Mouse (Mus musculus) c-Kit-positive CD71-negative TER-119-negative erythroid progenitor cells, embryonic 14.5 days (primary cell): ENCODE results near the gene Capzb.

Source experiments
- DNase-seq: peaks from one replicate; pipeline ENCODE4 v3.0.0-alpha.2; 2013; ENCODE audit warnings: low read depth

The Capzb gene

DNA sequence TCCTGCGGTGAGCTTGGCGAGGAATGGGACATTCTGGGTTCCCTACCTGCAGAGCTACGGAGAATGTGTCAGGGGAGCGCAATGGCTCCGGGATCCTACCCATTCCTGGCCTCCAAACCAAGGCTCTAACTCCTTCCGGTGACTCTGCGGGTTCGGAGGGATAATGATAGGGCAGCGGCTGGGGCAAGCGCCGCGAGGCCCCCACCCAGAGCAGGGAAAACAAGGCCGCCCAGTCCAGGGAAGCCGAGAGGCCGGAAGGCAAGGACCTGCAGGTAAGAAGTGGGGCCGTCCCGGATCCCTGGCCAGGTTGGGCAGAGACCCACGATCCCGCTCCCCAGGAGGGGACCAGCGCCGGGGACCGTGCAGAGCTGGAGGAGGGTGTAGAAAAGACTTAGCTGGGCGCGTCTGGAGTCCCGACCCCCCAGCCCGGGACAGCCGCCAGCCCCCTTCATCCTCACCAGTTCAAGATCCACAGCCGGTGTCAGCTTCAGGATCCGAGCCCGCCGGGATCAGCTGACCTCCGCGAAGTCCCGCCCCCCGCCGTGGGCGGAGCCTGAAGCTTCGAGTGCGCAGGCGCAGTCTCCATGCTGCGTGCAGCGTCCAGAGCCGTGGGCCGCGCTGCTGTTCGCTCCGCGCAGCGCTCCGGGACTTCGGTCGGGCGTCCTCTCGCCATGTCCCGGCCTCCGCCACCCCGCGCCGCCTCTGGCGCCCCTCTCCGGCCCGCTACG lies 117.6 kb downstream of the Capzb start, which contains the start of the genes Pqlc2 and Akr7a5:
Gene Pqlc2 (minus strand): TSS at position 538 of the 728 bp plus-strand sequence.
Gene Akr7a5 (plus strand): TSS at position 574 of the 728 bp plus-strand sequence.
- peak; percentile 85 for DNase-seq

GRCm38 (mm10) chr4:139310899-139311701 lies 118.4 kb downstream of the Capzb start:
- no peak for DNase-seq

DNA sequence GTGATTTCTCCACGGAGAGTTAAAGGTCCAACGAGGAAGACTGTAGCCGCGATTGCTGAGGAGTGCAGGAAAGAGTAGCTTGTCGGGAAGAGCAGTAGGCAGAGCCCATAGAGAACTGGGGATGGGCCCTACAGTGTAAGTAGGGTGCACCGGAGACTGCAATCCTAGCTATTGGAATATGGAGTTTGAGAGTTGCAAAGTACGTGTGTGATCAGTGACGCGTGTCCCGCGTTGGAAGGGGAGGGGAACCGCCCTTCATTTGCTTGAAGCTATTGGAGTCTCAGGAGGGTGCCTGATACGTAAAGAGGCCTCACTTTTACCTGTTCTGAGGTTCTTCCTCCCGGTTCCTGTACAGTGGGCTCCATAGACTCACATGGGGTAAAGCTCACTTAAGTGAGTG lies 119.0 kb downstream of the Capzb start:
- no peak for DNase-seq

DNA sequence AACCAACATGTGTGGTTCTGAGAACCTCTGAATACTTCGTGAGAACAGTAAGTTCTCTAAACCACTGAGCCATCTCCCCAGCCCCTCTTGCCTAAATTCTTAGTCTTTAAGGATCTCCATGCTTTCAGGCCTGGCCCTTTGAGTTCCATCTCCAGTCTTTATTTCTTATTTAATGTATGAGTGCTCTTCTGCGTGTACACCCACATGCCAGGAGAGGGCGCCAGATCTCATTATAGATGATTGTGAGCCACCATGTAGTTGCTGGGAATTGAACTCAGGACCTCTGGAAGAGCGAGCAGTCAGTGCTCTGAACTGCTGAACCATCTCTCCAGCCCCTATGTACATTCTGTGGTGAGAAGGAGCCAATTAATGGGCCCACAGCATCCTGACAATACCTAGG lies 119.9 kb downstream of the Capzb start:
- DNase-seq, result no peak

DNA sequence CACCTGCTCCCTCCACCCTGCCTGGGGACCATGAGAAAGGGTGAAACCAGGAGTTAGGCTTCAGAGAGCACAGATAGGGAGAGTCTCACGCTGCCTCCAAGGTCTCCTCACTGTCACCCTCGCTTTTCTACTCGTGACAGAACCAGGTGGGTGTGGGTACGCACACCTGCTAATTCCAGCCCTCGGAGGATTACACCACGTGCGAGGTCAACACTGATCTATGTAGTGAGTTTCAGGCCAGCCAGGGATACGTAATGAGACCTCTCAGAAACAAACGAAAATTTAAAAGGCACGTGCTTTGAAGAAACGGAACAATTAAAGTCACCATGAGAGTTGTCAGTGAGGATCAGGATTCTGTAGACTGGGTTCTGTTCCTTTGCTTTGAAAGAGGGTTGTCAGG lies 125.8 kb downstream of the Capzb start:
- DNase-seq, result no peak

GRCm38 (mm10) chr4:139319740-139320139 lies 127.0 kb downstream of the Capzb start:
- no peak for DNase-seq

GRCm38 (mm10) chr4:139330605-139331004 lies 137.9 kb downstream of the Capzb start:
- peak; percentile 97 for DNase-seq

- no peak for DNase-seq
Observed at GRCm38 (mm10) chr4:139334631-139335295, 142.1 kb downstream of the Capzb start.

DNA sequence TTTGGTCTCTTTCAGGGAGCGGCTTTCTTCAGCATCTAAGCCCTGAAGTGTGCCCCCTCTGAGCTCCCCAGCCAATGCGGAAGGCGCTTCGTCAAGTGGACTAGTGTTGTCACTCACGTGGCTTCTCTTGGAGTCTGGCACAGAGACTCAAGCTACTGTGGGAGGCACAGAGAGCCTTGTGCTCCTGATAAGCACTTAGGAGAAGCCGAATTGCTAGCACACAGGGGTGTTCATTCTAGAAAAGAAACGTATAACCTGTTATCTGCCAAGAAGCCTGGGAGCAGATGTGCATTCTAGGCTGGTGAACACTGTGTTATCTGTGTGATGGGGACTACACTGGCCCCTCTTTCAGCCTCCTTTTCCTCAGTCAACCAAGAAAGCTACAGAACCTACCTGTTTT lies 142.8 kb downstream of the Capzb start:
- no peak for DNase-seq

- peak; percentile 93 for DNase-seq
Observed at GRCm38 (mm10) chr4:139336822-139337483, 144.3 kb downstream of the Capzb start.

DNA sequence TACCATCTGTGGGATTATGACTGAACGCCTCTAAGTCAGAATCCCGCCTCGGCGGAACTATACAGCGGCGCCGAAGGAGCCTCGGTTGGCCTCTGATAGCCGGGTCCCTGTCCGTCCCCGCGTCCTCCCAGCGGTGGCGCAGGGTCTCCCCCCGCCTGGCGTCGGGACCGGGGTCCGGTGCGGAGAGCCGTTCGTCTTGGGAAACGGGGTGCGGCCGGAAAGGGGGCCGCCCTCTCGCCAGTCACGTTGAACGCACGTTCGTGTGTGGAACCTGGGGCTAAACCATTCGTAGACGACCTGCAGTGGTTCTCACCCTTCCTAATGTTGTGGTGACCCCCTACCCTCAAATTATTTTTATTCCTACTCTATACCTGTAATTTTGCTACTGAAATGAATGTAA lies 145.4 kb downstream of the Capzb start:
- no peak for DNase-seq

GRCm38 (mm10) chr4:139340835-139341234 lies 148.1 kb downstream of the Capzb start:
- DNase-seq, result no peak
